Mouse (Mus musculus): Measurements from ENCODE around the gene Gm20458.

GRCm38 (mm10) chr2:164455421-164456190 lies 5.2 kb upstream of the Gm20458 start:
- TF ChIP-seq GATA1 (IDR thresholded peaks at IDR 0.05; ENCODE audit: low read length) (no peak), TAL1 (IDR thresholded peaks at IDR 0.05; ENCODE audit: low read length) (no peak)

All from erythroblast, embryonic 14.5 days (primary cell).